Mouse (Mus musculus) Muller cell, postnatal 12 days (primary cell): ENCODE data around the gene Gm3371.
"Not testable (repeated sequence)": the region's sequence is repeated elsewhere in the genome, so short reads cannot be mapped to it uniquely, and the experiment has no call there.

ENCODE experiments used
- DNase-seq: peaks from one replicate; pipeline ENCODE4 v3.0.0-alpha.2; 2015; ENCODE audit errors: inconsistent ontology term

The Gm3371 gene

GRCm38 (mm10) chr14:44410588-44410987 lies at the start of gene Gm3371:
Gene Gm3371 (minus strand): TSS chr14:44410688.
- DNase-seq, result not testable (repeated sequence)

DNA sequence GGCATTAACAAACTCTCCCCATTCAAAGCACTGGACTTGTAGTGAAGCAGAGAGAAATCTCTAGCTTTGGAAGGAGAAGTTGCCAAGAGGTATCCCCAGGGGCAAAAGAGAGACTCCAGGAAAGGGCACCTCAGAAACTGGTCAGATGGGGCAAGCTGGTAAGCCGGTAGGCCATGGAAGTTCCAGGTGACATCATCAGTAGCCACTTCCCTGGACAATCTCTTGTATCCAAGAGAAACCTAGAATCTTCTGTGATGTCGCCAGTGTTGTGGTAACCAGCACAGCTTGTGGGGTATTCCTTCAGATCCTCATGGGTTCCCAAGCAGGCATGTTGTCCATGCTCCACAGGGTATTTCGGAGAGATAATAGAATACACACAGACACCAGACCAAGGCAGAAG lies 22.8 kb upstream of the Gm3371 start, which contains the start of gene Gm8232:
Gene Gm8232 (plus strand): TSS at position 301 of the 400 bp plus-strand sequence.
- not testable (repeated sequence) for DNase-seq

- DNase-seq, result not testable (repeated sequence)
These were observed 26.3 kb downstream of the Gm3371 start for GRCm38 (mm10) chr14:44384233-44384632.

DNA sequence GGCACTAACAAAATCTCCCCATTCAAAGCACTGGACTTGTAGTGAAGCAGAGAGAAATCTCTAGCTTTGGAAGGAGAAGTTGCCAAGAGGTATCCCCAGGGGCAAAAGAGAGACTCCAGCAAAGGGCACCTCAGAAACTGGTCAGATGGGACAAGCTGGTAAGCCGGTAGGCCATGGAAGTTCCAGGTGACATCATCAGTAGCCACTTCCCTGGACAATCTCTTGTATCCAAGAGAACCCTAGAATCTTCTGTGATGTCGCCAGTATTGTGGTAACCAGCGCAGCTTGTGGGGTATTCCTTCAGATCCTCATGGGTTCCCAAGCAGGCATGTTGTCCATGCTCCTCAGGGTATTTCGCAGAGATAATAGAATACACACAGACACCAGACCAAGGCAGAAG lies 45.4 kb downstream of the Gm3371 start, which contains the start of gene Gm8229:
Gene Gm8229 (plus strand): TSS at position 301 of the 400 bp plus-strand sequence.
- not testable (repeated sequence) for DNase-seq

- peak; percentile 0 for DNase-seq
These were observed 48.2 kb downstream of the Gm3371 start for GRCm38 (mm10) chr14:44362301-44362700.

DNA sequence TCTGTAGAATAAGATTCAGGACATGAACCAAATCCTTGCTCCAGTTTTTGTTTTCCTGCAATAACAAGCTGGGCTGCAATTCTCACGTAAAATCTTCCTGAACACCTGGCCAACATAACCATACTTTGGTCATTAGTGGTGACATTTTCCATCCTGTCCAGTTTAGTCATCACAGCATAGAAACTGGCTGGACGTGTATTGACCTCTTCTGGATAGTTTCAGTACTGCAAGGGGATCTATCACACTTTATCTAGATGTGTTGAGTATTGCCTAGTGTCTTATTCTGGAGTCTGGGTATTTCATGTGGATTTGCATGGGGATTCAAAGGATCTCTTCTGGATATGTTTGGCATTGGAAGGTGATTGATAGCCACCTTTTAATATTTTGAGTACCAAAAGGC lies 49.1 kb downstream of the Gm3371 start:
- DNase-seq, result not testable (repeated sequence)
